Mouse (Mus musculus): ENCODE measurements around the gene Nek11. TPM values are rescaled to one million over a fixed set of nuclear protein-coding genes. Genes with fewer than 3 reads are reported as not detected.

Gene Nek11
- not detected for polyA plus RNA-seq (2017; shearing (Covaris generic))

GRCm38 (mm10) chr9:105395218-105395627 is at the start of gene Nek11, which contains the start of gene Aste1:
Gene Nek11 (minus strand): TSS chr9:105395524.
Gene Aste1 (plus strand): TSS chr9:105395392.

GRCm38 (mm10) chr9:105144992-105145391 is 250.3 kb downstream of the Nek11 start, which contains the start of gene 1700080E11Rik:
Gene 1700080E11Rik (minus strand): TSS chr9:105145092.

DNA sequence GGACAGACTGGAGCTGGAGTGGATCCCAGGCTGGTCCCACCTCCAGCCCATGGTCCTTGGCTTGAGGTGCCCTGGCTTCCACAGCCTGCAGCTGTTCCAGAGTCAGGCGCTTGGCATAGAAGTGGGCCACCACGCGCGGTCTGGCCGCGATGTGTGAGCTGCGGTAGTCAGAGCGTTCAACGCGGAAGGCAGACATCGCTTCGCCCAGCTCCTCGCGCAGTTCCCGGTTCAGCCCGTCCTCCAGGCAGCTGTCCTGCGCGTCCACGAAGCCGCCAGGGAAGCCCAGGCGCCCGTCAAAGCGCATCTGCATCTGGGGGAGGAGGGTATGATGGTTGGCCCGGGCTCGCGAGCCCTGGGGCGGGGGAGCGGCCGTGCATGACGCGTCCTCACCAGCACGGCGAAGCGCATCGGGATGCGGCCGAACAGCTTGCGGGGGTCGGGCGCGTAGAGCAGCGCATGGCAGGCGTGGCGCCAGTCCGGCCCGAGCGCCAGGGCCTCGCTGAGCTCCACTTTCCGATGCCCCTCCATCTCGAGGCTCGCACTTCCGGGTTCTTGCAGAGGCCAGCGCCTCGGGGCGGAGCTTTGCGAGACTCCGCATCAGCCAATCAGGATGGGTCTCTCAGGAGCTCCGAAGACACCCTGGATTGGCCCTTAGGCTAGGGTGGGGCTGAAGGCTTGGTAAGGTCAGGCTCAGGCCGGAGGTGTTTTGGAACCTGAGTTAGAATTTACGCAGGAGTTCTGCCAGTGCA is 263.9 kb downstream of the Nek11 start, which contains the start of gene Nudt16:
Gene Nudt16, minus strand, starts transcription at position 572 of the 749 bp plus-strand sequence.

Other genes starting within 250 kb of the Nek11 start
- gene Aste1, start 132 bp downstream of the Nek11 start, polyA plus RNA-seq (2017; shearing (Covaris generic)) = 25.8 TPM
- 78.5 TPM for gene Atp2c1, start 131.8 kb upstream of the Nek11 start, polyA plus RNA-seq (2017; shearing (Covaris generic))
- gene Pik3r4, start 247.5 kb upstream of the Nek11 start, polyA plus RNA-seq (2017; shearing (Covaris generic)) = 27.4 TPM

All from effector memory CD4-positive, alpha-beta T cell, adult 5 months (primary cell).